ENCODE assay signal across 27 mouse cellular contexts in genomic region chr7:42551766-42552165, GRCm38 (mm10). TPM values are rescaled to one million over a fixed set of nuclear protein-coding genes. Genes with fewer than 3 reads are reported as not detected.
"Had no signal": no experiment of that assay in that cellular context is flagged by ENCODE, and none has a peak within 500 bp of the region (broad histone marks: within the 10 kb centered on the region; RNA-seq: fewer than 3 reads in every experiment).

No protein-coding gene starts in this region.

- H3K4me3 ChIP-seq: midbrain, embryonic 13.5 days; midbrain, embryonic 15.5 days; neural tube, embryonic 12.5 days had no signal

- H3K4me1 ChIP-seq: midbrain, embryonic 13.5 days; midbrain, embryonic 15.5 days; neural tube, embryonic 12.5 days had no signal

- H3K27me3 ChIP-seq: midbrain, embryonic 13.5 days; midbrain, embryonic 15.5 days; neural tube, embryonic 12.5 days had no signal

- H3K9ac ChIP-seq: lung, embryonic 14.5 days; midbrain, embryonic 13.5 days; midbrain, embryonic 15.5 days; neural tube, embryonic 12.5 days had no signal

- H3K36me3 ChIP-seq: midbrain, embryonic 13.5 days; midbrain, embryonic 15.5 days; neural tube, embryonic 12.5 days had no signal

- H3K27ac ChIP-seq: midbrain, embryonic 13.5 days; midbrain, embryonic 15.5 days; neural tube, embryonic 12.5 days had no signal

- DNase-seq: lung, adult 18-20 months; lung, embryonic 14.5 days; lung, postnatal 10 days; lung, postnatal 4 days; retina, postnatal 1 day; right cerebral cortex, adult 18-20 months; right cerebral cortex, postnatal 25 days; right cerebral cortex, postnatal 4 days; spleen, adult 18-20 months; thymus, adult 18-20 months; thymus, postnatal 14 days; thymus, postnatal 36 days had no signal

RNA-seq across cellular contexts. Expression of gene Gm21028, which starts 26.6 kb away (rescaled TPM):
- total RNA-seq: megakaryocyte, adult 5-6 weeks; midbrain, postnatal 0 days; monocyte, adult 5-6 weeks; neutrophil, adult 5-6 weeks had no signal
- polyA plus RNA-seq: liver, embryonic 16.5 days; lung, embryonic 14.5 days; lung, embryonic 16.5 days; midbrain, embryonic 11.5 days; midbrain, embryonic 13.5 days; midbrain, embryonic 15.5 days; midbrain, postnatal 0 days; neural tube, embryonic 12.5 days; neural tube, embryonic 14.5 days; small intestine, adult 2 months; stomach, embryonic 14.5 days; stomach, embryonic 16.5 days; thymus, postnatal 0 days had no signal

RNA-seq across cellular contexts. Expression of gene Zfp977, which starts 40.6 kb away (rescaled TPM):
- total RNA-seq: monocyte, adult 5-6 weeks had no signal
- polyA plus RNA-seq: small intestine, adult 2 months had no signal
